Mouse (Mus musculus): Measurements from ENCODE around the gene Bckdhb. TPM values are rescaled to one million over a fixed set of nuclear protein-coding genes. Genes with fewer than 3 reads are reported as not detected.
"Not testable (repeated sequence)": the region's sequence is repeated elsewhere in the genome, so short reads cannot be mapped to it uniquely, and the experiment has no call there.

Gene Bckdhb
- polyA plus RNA-seq, 3 experiments from 2014 or later = 4.4 to 18.7 (median 12.6) TPM

- ATAC-seq = no peak
Observed at GRCm38 (mm10) chr9:84046961-84047360, 122.0 kb downstream of the Bckdhb start.

- ATAC-seq = no peak
Observed at GRCm38 (mm10) chr9:84047436-84047835, 122.5 kb downstream of the Bckdhb start.

DNA sequence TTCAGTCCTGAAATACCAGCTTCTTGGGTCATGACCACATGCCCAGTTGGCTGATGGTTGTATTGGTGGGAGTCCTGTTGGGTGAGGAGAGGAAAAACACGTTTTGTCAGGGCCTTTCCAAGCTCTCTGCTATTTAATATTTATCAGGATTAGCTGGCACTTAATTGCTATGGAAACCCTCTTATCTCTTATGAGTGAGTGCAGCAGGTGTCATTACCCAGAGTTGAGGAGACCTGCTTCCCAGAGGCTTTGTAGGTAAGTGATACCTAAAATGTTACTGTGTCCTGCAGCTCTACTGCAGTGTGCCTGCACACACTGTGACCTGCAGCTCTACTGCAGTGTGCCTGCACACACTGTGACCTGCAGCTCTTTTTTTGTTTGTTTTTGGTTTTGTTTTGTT is 124.2 kb downstream of the Bckdhb start:
- ATAC-seq = no peak

GRCm38 (mm10) chr9:84050867-84051635 is 126.1 kb downstream of the Bckdhb start:
- ATAC-seq = no peak

GRCm38 (mm10) chr9:84055125-84055807 is 130.3 kb downstream of the Bckdhb start:
- ATAC-seq = no peak

GRCm38 (mm10) chr9:84060781-84061180 is 135.8 kb downstream of the Bckdhb start:
- not testable (repeated sequence) for ATAC-seq

GRCm38 (mm10) chr9:84063617-84064016 is 138.7 kb downstream of the Bckdhb start:
- no peak for ATAC-seq

GRCm38 (mm10) chr9:84064113-84064512 is 139.2 kb downstream of the Bckdhb start:
- no peak for ATAC-seq

DNA sequence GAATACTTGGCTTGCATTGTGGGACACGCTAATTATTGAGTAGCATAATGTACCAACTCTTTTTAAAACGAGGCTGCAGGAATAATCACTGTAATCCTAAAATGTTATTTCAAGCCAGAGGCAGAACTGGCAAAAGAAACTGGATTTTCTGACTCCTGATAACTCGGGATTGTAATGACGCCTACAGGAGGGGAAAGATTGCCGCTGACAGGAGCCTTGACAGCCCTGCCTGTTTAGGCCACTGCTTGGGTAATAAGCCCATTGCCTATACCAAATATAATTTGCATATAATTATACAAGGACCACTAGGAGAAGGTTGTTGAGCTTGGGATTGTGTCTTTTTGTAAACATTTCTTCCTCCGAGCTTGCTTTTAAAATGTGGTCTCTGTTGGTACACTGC is 145.3 kb downstream of the Bckdhb start:
- ATAC-seq = no peak

DNA sequence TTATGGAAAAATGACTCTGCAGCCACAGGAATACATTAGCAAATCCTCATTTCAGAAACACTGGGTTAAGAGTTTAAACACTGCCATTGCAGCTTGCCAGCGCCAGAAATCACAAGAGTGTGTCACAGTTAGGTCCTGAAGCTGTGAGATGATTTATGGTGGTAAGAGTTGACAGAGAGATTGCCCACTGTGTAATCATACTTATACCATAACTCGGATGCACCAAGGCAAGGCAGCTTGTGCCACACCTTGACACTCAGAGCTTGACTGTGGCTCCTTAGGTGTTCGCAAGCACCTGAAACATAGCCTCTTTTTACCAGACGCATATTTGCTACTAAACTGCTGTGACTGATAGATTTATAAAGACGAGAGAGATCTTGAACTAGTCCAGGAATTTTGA is 145.8 kb downstream of the Bckdhb start:
- ATAC-seq = no peak

- no peak for ATAC-seq
Observed at GRCm38 (mm10) chr9:84072534-84072933, 147.6 kb downstream of the Bckdhb start.

DNA sequence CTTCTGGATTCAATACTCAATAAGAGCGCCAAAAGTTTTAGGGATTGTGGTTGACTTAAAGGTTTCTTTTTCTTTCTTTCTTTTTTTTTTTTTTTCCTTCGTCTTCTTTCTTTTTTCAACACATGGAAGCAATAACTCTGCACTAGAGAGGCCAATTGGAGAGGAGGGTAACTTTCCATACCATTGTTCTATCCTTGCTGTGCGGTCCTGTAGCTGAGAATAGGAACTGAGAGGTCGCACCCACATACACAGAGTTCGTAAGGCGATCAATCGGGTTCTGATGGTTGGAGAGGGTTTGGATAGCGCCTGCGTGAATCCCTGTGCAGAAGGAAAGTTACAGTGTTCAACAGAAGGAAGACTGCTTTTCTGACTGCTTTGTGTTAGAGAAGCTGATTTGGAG is 148.3 kb downstream of the Bckdhb start:
- no peak for ATAC-seq

- no peak for ATAC-seq
Observed at GRCm38 (mm10) chr9:84083551-84083950, 158.6 kb downstream of the Bckdhb start.

GRCm38 (mm10) chr9:84084686-84085085 is 159.7 kb downstream of the Bckdhb start:
- no peak for ATAC-seq

DNA sequence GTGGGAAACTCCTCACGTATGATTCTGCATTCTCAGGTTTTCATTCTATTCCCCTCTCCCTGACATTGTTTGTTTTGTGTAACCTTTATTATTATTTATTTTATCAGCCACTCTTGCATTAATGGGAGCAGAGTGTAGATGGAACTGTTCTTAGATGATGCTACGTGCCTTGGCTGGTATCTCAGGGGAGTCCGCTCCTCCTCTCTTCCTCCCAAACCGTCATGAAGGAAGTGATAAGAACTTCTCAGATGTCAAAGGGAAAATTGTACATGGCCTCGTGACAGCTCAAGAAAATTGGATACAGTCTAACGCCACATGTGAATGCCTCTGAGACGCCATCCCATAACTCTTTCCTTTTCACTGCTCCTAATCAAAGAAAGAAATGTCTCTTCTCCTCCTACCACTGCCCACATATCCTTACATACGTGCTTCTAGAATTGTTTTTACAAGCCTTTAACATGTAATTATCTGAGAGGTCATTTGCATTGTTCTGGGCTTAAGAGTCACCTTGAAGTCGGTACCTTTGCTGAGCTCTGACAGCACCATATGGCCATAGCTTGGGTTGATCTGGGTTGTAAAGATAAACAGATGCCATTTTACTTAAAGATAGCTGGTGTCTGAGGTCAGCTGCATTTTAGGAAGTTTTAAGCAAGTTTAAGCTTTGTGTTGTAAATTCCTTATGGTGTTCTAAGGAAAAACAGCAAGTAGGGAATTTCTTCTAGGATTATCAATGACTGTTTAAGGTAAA is 165.5 kb downstream of the Bckdhb start:
- no peak for ATAC-seq

GRCm38 (mm10) chr9:84092994-84093393 is 168.0 kb downstream of the Bckdhb start:
- ATAC-seq = no peak

- no peak for ATAC-seq
Observed at GRCm38 (mm10) chr9:84094111-84094510, 169.2 kb downstream of the Bckdhb start.

GRCm38 (mm10) chr9:84096484-84097015 is 171.6 kb downstream of the Bckdhb start:
- ATAC-seq = no peak

GRCm38 (mm10) chr9:84103344-84103743 is 178.4 kb downstream of the Bckdhb start:
- no peak for ATAC-seq

DNA sequence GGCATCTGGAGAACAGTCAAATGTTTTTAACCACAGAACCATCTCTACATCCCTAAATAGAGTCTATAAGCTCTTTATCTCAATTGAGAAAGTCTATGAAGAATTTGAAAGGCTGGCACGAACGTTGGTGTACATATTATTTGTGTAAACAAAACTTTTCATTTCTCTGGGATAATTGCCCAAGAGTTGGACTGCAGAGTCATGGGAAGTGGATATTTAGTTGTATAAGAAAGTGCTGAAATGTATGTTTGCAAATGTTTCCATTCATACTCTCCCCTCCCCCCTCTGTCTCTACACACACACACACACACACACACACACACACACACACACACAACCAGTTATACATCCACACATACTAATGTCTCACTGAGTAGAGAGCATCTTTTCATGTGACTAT is 181.5 kb downstream of the Bckdhb start:
- ATAC-seq = no peak

DNA sequence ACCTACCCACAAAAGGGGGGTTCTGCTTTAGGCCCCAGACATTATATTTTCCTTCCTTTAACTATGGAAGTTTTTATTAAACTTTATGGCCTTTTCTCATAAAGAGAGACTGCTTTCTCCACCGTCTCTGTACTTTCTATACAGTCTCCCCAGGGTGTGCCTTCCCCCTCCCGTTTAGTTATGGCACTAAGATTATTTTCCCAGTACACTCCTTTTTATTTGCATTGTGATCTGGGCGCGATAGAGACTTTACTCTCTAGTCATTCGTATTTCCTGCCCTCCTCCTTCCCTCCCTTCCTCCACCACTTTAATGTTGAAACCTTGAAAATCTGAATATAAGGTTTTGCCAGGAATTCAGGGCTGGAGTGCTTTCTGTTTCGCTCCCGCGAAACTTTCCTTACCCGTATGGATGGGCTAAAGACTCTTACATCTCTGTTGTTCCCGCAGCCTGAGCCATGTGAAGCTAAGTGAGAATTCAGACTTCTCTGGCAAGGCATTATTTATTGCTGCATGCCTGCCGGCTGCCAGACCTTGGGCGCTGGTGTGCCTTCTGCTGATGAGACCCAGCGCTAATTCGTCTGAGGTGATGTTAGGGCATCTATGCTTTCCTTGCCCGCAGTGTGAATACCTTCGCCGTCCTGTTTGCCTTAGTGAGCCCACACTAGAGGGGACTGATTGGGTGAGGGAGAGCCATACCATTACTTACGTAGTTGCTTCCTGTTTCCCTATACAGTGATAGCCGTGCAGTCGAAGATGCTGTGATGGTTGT is 182.3 kb downstream of the Bckdhb start:
- no peak for ATAC-seq

DNA sequence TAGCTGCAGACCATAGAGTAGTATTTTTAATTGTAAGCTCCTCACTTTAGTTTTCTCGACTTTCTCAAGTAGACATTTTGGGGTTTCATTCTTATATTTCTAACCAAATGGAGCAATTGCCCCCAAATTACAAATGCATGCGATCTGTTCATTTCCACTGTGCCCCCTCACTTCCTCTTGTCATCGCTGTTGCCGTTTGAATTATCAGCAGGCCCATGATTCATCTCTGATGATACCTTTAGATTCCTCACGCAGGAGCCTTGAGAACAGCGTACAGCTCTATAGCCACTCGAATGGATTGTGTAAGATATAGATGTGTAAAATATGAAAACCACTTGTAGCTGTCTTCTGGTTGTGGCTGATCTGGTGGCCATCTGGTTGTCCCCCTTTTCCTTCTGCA is 183.6 kb downstream of the Bckdhb start:
- no peak for ATAC-seq

All from inflammation-experienced regulatory T-cells, adult 6 months (primary cell).